Mouse (Mus musculus): ENCODE data around the gene Dpp8. TPM values are rescaled to one million over a fixed set of nuclear protein-coding genes. Genes with fewer than 3 reads are reported as not detected.
"Not testable (repeated sequence)": the region's sequence is repeated elsewhere in the genome, so short reads cannot be mapped to it uniquely, and the experiment has no call there.

The Dpp8 gene
- polyA plus RNA-seq, 1 experiment from 2014 or later: 25.9 TPM

DNA sequence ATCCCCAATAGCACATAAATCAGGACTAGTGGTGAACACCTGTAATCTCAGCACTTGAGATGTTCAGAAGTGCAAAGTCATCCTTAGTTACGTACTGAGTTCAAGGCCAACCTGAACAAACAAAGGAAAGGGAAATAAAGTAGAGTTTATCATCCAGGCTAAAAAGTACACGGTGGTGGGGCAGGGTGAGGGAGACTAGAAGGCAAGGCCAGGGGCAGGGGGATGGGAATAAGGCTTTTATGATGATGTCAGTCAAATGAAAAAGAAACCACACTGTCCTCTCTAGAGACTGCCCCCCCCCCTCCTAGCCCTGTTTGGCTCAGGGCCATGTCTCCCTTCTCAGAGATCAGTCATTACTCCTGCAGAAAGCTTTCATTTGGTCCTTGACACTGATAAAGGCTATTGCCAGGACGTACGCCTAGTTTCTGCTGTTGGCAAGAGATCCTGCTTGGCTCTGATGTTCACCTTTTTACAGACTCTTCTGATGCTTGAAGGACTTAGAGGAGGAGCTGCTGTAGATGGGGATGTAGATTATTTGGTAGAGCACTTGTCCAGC is 9.6 kb upstream of the Dpp8 start:
- no peak overlapping the region for H3K27ac ChIP-seq
- no peak overlapping the region for H3K4me2 ChIP-seq
- peaks cover 24% of the 10 kb centered on the region for H3K4me1 ChIP-seq (replicated peaks)
- H3K36me3 ChIP-seq: no peaks in the 10 kb centered on the region
- no peaks in the 10 kb centered on the region for H3K9me3 ChIP-seq (replicated peaks)
- 49% methylated on average over 4 of the region's 4 CpGs for WGBS
- no peaks in the 10 kb centered on the region for H3K27me3 ChIP-seq
- no peak overlapping the region for H3K4me3 ChIP-seq
- ATAC-seq (replicated peaks; ENCODE audit: insufficient number of reproducible peaks, insufficient read depth, low FRiP score, low read depth): no peak
- H3K9ac ChIP-seq: no peak overlapping the region

DNA sequence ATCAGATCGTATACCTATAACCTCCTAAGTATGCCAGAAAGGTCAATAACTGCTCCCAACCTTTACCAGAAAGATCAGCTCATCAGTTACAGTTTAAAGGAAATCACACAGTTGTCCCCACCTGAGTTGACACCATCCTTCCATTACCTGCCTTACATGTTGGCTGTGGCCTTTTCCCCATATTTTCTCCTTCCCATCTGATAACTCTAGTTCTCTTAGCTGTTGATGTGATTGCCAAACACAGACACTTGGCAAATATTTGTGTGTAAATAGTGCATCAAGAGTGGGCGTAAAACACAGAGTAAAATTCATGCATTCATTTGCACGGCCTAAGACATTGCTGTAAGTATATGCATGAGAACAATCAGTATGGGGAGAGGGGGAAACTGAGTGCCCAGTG is 8.8 kb upstream of the Dpp8 start:
- Histone ChIP-seq H3K4me3 (no peak overlapping the region), H3K4me1 (replicated peaks) (peaks cover 24% of the 10 kb centered on the region), H3K36me3 (no peaks in the 10 kb centered on the region), H3K4me2 (no peak overlapping the region), H3K27me3 (no peaks in the 10 kb centered on the region), H3K27ac (no peak overlapping the region), H3K9ac (no peak overlapping the region), H3K9me3 (replicated peaks) (no peaks in the 10 kb centered on the region)
- no peak for ATAC-seq (replicated peaks; ENCODE audit: insufficient number of reproducible peaks, insufficient read depth, low FRiP score, low read depth)
- WGBS: 90% methylated on average over 3 of the region's 3 CpGs

DNA sequence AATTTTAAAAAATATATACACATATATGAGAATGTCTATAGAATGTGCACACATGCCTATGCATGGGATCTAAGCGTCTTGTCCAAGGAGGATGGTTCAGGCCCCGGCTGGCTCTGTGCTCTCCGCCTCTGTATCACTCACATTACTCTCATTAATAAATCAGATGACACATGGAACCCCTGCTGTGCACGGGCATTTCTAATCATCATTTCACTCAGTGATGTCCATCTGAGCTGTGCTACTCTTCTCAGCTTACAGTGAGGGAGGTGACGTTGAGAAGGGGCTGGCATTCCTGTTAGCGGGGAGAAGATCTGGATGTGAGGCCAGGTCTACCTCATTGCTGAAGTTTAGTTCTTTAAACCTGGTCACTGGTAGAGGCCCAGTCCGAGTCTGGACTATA is 5.0 kb upstream of the Dpp8 start:
- Histone ChIP-seq H3K27ac (no peak overlapping the region), H3K4me2 (no peak overlapping the region), H3K36me3 (no peaks in the 10 kb centered on the region), H3K9me3 (replicated peaks) (no peaks in the 10 kb centered on the region), H3K9ac (no peak overlapping the region), H3K27me3 (no peaks in the 10 kb centered on the region), H3K4me3 (no peak overlapping the region), H3K4me1 (replicated peaks) (peaks cover 4% of the 10 kb centered on the region)
- no peak for ATAC-seq (replicated peaks; ENCODE audit: insufficient number of reproducible peaks, insufficient read depth, low FRiP score, low read depth)
- WGBS: 81% methylated on average over 7 of the region's 7 CpGs

DNA sequence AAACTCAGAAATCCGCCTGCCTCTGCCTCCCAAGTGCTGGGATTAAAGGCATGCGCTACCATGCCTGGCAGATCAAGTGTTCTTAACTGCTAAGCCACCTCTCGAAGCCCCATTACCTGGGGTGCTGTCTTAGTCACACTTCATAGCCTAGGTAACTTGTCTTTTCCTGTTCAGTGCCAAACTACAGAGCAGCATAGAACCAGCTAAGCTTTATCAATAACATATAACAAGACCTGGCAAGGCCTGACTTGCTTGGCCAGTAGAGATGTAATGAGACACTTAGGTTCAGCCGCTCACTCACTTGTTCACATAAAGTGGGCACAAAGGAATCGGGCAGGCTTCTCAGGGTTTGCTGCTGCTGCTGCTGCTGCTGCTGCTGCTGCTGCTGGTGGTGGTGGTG is 3.9 kb upstream of the Dpp8 start:
- Histone ChIP-seq H3K36me3 (no peaks in the 10 kb centered on the region), H3K27ac (no peak overlapping the region), H3K9me3 (replicated peaks) (no peaks in the 10 kb centered on the region), H3K4me2 (no peak overlapping the region), H3K4me3 (no peak overlapping the region), H3K9ac (no peak overlapping the region), H3K4me1 (replicated peaks) (peaks cover 8% of the 10 kb centered on the region), H3K27me3 (no peaks in the 10 kb centered on the region)
- no peak for ATAC-seq (replicated peaks; ENCODE audit: insufficient number of reproducible peaks, insufficient read depth, low FRiP score, low read depth)
- 85% methylated on average over 5 of the region's 5 CpGs for whole genome bisulfite sequencing

DNA sequence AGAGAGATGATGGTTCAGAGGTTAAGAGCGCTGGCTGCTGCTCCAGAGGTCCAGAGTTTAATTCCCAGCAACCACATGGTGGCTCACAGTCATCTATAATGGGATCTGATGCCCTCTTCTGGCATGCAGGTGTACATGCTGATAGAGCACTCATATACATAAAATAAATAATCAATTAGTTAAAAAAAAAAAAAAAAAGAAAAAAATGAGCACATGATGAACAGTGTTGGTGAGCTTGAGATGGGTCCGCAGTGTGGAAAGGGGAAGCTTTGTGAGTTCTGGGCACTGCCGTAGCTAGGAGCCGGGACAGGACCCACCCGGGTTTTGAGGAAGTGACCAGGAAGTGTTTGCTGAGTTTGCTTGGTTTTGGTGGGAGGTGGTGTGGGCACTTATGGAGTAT is 859 bp upstream of the Dpp8 start:
- not testable (repeated sequence) for H3K36me3 ChIP-seq; H3K4me2 ChIP-seq; H3K27me3 ChIP-seq; H3K9me3 ChIP-seq (replicated peaks); H3K4me3 ChIP-seq; ATAC-seq (replicated peaks; ENCODE audit: insufficient number of reproducible peaks, insufficient read depth, low FRiP score, low read depth); H3K27ac ChIP-seq; H3K9ac ChIP-seq
- WGBS: 68% methylated on average over 5 of the region's 5 CpGs
- peaks cover 11% of the 10 kb centered on the region for H3K4me1 ChIP-seq (replicated peaks)

DNA sequence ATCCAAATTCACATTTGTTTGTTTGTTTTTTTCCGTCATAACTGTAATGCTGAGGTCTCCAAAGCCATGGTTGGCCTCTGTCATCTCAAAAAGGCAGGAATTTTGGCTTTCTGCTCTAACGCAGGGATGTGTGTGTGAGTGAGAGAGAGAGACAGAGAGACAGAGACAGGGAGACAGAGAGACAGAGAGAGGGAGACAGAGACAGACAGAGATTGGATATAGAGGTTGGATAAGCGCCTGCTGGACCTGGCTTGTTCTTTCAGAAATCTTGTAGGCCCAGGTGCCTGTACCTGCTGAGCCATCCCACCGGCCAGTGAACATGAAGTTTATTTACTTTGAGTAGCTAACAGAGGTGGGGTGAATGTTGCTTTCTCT is 333 bp upstream of the Dpp8 start:
- Histone ChIP-seq H3K4me2 (peak overlapping the region; percentile 50), H3K9me3 (replicated peaks) (no peaks in the 10 kb centered on the region), H3K27ac (no peak overlapping the region; the same call in 1 of the 2 replicates), H3K4me3 (peak overlapping the region; percentile 75), H3K36me3 (peaks cover 6% of the 10 kb centered on the region; the same call in 1 of the 2 replicates), H3K27me3 (no peaks in the 10 kb centered on the region), H3K9ac (peak overlapping the region; percentile 95; the same call in 1 of the 2 replicates), H3K4me1 (replicated peaks) (peaks cover 14% of the 10 kb centered on the region)
- WGBS: 32% methylated on average over 4 of the region's 4 CpGs
- no peak for ATAC-seq (replicated peaks; ENCODE audit: insufficient number of reproducible peaks, insufficient read depth, low FRiP score, low read depth)

DNA sequence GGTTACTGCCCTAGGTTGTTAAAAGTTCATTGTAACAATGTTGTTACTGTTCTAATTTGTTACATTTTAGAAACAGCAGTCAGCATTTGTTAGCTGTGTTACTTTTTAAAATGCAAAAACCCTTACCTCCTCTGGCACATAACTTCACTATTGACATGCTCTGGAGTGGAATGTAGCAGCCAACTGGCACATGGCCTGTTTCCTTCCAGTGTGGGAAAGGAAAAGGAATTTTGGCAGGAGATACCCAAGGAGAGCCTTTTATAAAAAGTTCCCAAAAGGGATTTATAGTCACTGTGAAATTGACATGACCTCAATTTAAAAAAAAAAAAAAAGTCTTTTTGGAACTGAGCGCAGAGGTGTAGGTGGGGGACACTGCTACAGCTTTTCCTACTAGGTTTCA is 4.2 kb downstream of the Dpp8 start:
- 91% methylated on average over 1 of the region's 1 CpGs for WGBS
- peaks cover 49% of the 10 kb centered on the region for H3K36me3 ChIP-seq
- no peak overlapping the region for H3K9ac ChIP-seq
- no peak overlapping the region; the same call in 1 of the 2 replicates for H3K27ac ChIP-seq
- H3K4me1 ChIP-seq (replicated peaks): peaks cover 14% of the 10 kb centered on the region
- no peak for ATAC-seq (replicated peaks; ENCODE audit: insufficient number of reproducible peaks, insufficient read depth, low FRiP score, low read depth)
- H3K9me3 ChIP-seq (replicated peaks): no peaks in the 10 kb centered on the region
- H3K4me2 ChIP-seq: no peak overlapping the region
- H3K27me3 ChIP-seq: no peaks in the 10 kb centered on the region
- no peak overlapping the region for H3K4me3 ChIP-seq

DNA sequence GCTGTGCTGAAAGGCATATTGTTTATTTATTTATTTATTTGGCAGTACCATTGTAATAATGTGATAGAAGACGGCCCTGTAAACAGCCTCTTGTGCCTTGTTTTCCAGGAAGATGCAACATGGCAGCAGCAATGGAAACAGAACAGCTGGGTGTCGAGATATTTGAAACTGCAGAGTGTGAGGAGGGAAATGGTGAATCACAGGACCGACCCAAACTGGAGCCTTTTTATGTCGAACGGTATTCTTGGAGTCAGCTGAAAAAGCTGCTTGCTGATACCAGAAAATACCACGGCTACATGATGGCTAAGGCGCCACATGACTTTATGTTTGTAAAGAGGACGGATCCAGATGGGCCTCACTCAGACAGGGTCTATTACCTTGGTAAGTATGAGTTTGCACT is 4.6 kb downstream of the Dpp8 start:
- H3K27me3 ChIP-seq: no peaks in the 10 kb centered on the region
- no peak for ATAC-seq (replicated peaks; ENCODE audit: insufficient number of reproducible peaks, insufficient read depth, low FRiP score, low read depth)
- H3K4me1 ChIP-seq (replicated peaks): peaks cover 13% of the 10 kb centered on the region
- no peaks in the 10 kb centered on the region for H3K9me3 ChIP-seq (replicated peaks)
- peak overlapping the region; percentile 27; the same call in 1 of the 2 replicates for H3K27ac ChIP-seq
- H3K4me2 ChIP-seq: no peak overlapping the region
- WGBS: 79% methylated on average over 8 of the region's 8 CpGs
- H3K9ac ChIP-seq: no peak overlapping the region
- H3K36me3 ChIP-seq: peaks cover 54% of the 10 kb centered on the region
- no peak overlapping the region for H3K4me3 ChIP-seq

DNA sequence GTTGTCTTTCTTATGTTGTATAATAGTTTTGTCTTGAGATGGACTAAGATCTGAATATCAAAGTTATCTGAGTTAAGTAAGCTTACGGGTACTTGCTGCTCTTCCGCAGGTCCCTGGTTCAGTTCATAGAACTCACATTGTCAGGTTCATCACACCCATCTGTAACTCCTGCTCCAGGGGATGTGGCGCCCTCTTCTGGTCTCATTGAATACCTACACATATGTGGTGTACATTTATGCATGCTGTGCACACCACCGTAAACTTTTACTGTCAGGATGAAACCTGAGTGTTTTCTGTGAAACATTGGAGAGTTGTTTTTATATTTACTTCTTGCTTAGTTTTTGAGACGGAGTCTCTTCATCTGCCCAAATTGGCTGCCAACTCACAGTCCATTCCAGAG is 9.2 kb downstream of the Dpp8 start:
- H3K4me2 ChIP-seq: no peak overlapping the region
- 0 out of 2 replicates have a peak, but pooled peaks cover 3% of the 10 kb centered on the region for H3K4me1 ChIP-seq (replicated peaks)
- no peak overlapping the region for H3K4me3 ChIP-seq
- 94% methylated on average over 5 of the region's 5 CpGs for WGBS
- no peaks in the 10 kb centered on the region for H3K27me3 ChIP-seq
- no peak for ATAC-seq (replicated peaks; ENCODE audit: insufficient number of reproducible peaks, insufficient read depth, low FRiP score, low read depth)
- peaks cover 85% of the 10 kb centered on the region for H3K36me3 ChIP-seq
- H3K9me3 ChIP-seq (replicated peaks): no peaks in the 10 kb centered on the region
- H3K9ac ChIP-seq: no peak overlapping the region
- no peak overlapping the region for H3K27ac ChIP-seq

DNA sequence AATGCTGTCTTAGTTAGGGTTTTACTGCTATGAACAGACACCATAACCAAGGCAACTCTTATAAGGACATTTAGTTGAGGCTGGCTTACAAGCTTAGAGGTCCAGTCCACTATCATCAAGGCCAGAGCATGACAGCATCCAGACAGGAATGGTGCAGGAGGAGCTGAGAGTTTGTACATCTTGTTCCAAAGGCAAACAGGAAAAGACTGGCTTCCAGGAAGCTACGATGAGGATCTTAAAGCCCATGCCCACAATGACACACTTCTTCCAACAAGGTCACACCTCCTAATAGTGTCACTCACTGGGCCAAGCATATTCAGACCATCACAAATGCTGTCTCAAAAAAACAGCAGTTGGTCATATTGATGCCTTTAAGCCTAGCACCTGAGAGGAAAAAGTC is 14.8 kb downstream of the Dpp8 start:
- H3K4me1 ChIP-seq (replicated peaks): no peaks in the 10 kb centered on the region
- ATAC-seq (replicated peaks; ENCODE audit: insufficient number of reproducible peaks, insufficient read depth, low FRiP score, low read depth): no peak

DNA sequence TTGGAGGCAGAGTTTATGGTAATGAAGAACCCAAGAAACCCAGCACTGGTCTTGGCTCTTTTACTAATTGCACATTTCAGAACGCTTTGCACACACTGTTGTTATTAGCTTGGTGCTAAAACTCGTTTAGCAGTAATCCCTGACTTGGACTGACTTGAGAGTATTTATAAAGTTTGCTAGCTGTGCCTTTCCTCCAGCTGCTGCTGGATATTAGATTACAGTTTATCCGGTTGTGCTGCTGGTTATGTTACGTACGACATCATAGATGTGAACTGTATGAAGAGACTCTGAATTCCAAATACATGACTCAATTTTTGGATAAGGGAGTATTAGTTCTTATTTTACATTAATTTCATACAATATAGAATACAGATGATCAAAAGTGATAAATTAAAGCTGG is 17.2 kb downstream of the Dpp8 start:
- Histone ChIP-seq H3K4me3 (no peak overlapping the region), H3K27ac (no peak overlapping the region), H3K9ac (no peak overlapping the region), H3K27me3 (no peaks in the 10 kb centered on the region), H3K4me1 (replicated peaks) (no peaks in the 10 kb centered on the region), H3K4me2 (no peak overlapping the region), H3K9me3 (replicated peaks) (no peaks in the 10 kb centered on the region), H3K36me3 (peaks cover 90% of the 10 kb centered on the region)
- no peak for ATAC-seq (replicated peaks; ENCODE audit: insufficient number of reproducible peaks, insufficient read depth, low FRiP score, low read depth)
- 86% methylated on average over 5 of the region's 5 CpGs for WGBS

More for the DNA sequence above, 14.8 kb downstream of the Dpp8 start:
- Histone ChIP-seq H3K27me3 (no peaks in the 10 kb centered on the region), H3K36me3 (peaks cover 88% of the 10 kb centered on the region), H3K9ac (no peak overlapping the region), H3K4me3 (no peak overlapping the region), H3K27ac (no peak overlapping the region), H3K4me2 (no peak overlapping the region), H3K9me3 (replicated peaks) (no peaks in the 10 kb centered on the region)
- 86% methylated on average over 1 of the region's 1 CpGs for WGBS

DNA sequence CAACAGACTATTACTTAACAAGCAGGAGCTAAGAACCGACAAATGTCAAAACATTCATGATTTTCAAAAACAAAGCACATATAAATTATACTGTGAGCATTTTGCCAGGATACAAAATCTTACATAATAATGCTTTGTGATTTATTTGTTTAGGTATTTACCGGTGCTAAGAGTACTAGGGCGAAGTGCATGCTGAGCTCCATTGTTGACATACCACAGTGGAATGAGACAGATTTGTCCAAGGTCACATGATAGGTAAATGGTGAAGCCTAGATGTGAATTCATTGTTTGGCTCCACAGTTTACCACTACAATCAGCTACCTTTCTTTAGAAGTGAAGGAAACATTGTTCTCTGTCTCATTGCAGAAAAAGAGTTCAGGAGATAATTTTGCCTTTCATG is 18.8 kb downstream of the Dpp8 start:
- no peak overlapping the region for H3K9ac ChIP-seq
- WGBS: 92% methylated on average over 3 of the region's 3 CpGs
- peaks cover 91% of the 10 kb centered on the region for H3K36me3 ChIP-seq
- no peak for ATAC-seq (replicated peaks; ENCODE audit: insufficient number of reproducible peaks, insufficient read depth, low FRiP score, low read depth)
- H3K27ac ChIP-seq: no peak overlapping the region
- no peaks in the 10 kb centered on the region for H3K9me3 ChIP-seq (replicated peaks)
- H3K27me3 ChIP-seq: no peaks in the 10 kb centered on the region
- no peak overlapping the region for H3K4me2 ChIP-seq
- H3K4me3 ChIP-seq: no peak overlapping the region
- H3K4me1 ChIP-seq (replicated peaks): no peaks in the 10 kb centered on the region
